Comparison of ENCODE assay signal across 17 mouse cellular contexts in the genomic region with DNA sequence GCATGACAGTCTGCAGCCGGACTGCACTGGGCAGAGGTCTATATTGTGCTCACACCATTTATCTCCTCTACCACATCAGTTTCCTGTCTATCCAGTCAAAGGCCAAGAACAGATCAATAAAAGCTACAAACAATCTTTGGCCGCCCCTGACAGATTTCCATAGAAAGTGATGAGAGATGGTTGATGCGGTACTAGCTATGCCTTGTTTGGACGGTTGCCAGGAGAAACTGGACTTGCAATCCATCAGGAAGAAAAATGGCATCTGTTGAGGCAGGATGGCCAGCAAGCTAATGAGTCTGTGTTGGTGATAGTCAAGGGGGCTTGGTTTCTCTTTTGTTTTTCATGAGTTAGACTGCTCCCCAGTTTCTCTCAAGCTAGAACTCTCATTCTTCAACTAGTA. TPM values are rescaled to one million over a fixed set of nuclear protein-coding genes. Genes with fewer than 3 reads are reported as not detected.
DNase-seq lines count a peak whose midpoint lies in the region; ATAC-seq lines count a peak whose summit lies in the region.
"Had no signal": no experiment of that assay in that cellular context is flagged by ENCODE, and none has a peak within 500 bp of the region (broad histone marks: within the 10 kb centered on the region; RNA-seq: fewer than 3 reads in every experiment).

No protein-coding gene starts in this region.

- no peak overlapping the region for H3K9ac ChIP-seq in hindbrain, embryonic 11.5 days (ENCODE audit: low read depth, low read length)
- H3K9ac ChIP-seq in neural tube, embryonic 15.5 days (replicated peaks) = no peak overlapping the region
- H3K9ac ChIP-seq: intestine, embryonic 15.5 days; kidney, embryonic 15.5 days; limb, embryonic 12.5 days; liver, embryonic 14.5 days had no signal

- peak; percentile 20 for DNase-seq in hindbrain, embryonic 11.5 days (ENCODE audit: low spot score)
- no peak for DNase-seq in hindbrain, embryonic 10.5 days (ENCODE audit: low spot score)
- peak; percentile 16 for DNase-seq in neural tube, embryonic 10.5 days (ENCODE audit: extremely low spot score, low spot score)
- DNase-seq in embryo, embryonic 11.5 days (ENCODE audit: low read depth, low spot score) = peak; percentile 19
- no peak for DNase-seq in frontal cortex, postnatal 14 days (ENCODE audit: low spot score in 2 of 2)
- DNase-seq: gastrocnemius, postnatal 25 days; heart, postnatal 10 days; lung, postnatal 10 days; right cerebral cortex, adult 18-20 months; thymus, adult 18-20 months had no signal

- no peak; the same call in 1 of the 2 replicates for ATAC-seq in hindbrain, embryonic 11.5 days (ENCODE audit: low FRiP score)
- no peak; the same call in 1 of the 2 replicates for ATAC-seq in neural tube, embryonic 15.5 days (ENCODE audit: low FRiP score)
- no peak for ATAC-seq in activated CD4-positive, CD25-positive, alpha-beta regulatory T cell, adult 4 months
- ATAC-seq: intestine, embryonic 15.5 days had no signal

- H3K27me3 ChIP-seq in hindbrain, embryonic 11.5 days (ENCODE audit: control insufficient read depth, insufficient read depth, low read length) = no peaks in the 10 kb centered on the region
- no peaks in the 10 kb centered on the region for H3K27me3 ChIP-seq in hindbrain, embryonic 10.5 days (ENCODE audit: insufficient read depth, poor library complexity, severe bottlenecking)
- no peaks in the 10 kb centered on the region for H3K27me3 ChIP-seq in neural tube, embryonic 15.5 days (replicated peaks)
- H3K27me3 ChIP-seq: intestine, embryonic 15.5 days; kidney, embryonic 15.5 days; limb, embryonic 12.5 days had no signal

- H3K4me1 ChIP-seq in hindbrain, embryonic 11.5 days (replicated peaks; ENCODE audit: control insufficient read depth, insufficient read depth, low read length) = no peaks in the 10 kb centered on the region
- peaks cover 18% of the 10 kb centered on the region for H3K4me1 ChIP-seq in hindbrain, embryonic 10.5 days (replicated peaks)
- H3K4me1 ChIP-seq in neural tube, embryonic 15.5 days = 0 out of 2 replicates have a peak, but pooled peaks cover 3% of the 10 kb centered on the region

- H3K9me3 ChIP-seq in hindbrain, embryonic 11.5 days (ENCODE audit: control insufficient read depth, low read length) = no peaks in the 10 kb centered on the region
- H3K9me3 ChIP-seq in hindbrain, embryonic 10.5 days = no peaks in the 10 kb centered on the region
- H3K9me3 ChIP-seq in neural tube, embryonic 15.5 days (replicated peaks) = no peaks in the 10 kb centered on the region
- H3K9me3 ChIP-seq: heart, embryonic 10.5 days; intestine, embryonic 15.5 days; kidney, embryonic 15.5 days; limb, embryonic 12.5 days had no signal

- H3K4me2 ChIP-seq in hindbrain, embryonic 11.5 days (replicated peaks; ENCODE audit: low read depth, low read length) = no peak overlapping the region
- no peak overlapping the region for H3K4me2 ChIP-seq in neural tube, embryonic 15.5 days
- H3K4me2 ChIP-seq: intestine, embryonic 15.5 days; kidney, embryonic 15.5 days; limb, embryonic 12.5 days had no signal

- H3K4me3 ChIP-seq in hindbrain, embryonic 11.5 days (ENCODE audit: low read depth, low read length) = no peak overlapping the region
- no peak overlapping the region for H3K4me3 ChIP-seq in hindbrain, embryonic 10.5 days
- H3K4me3 ChIP-seq in neural tube, embryonic 15.5 days (replicated peaks) = no peak overlapping the region
- H3K4me3 ChIP-seq: heart, embryonic 10.5 days; intestine, embryonic 15.5 days; kidney, embryonic 15.5 days; limb, embryonic 12.5 days had no signal

- WGBS in hindbrain, embryonic 11.5 days = 56% methylated on average over 4 of the region's 4 CpGs
- WGBS in hindbrain, embryonic 10.5 days = 70% methylated on average over 4 of the region's 4 CpGs
- 50% methylated on average over 4 of the region's 4 CpGs for WGBS in neural tube, embryonic 15.5 days

- H3K36me3 ChIP-seq in hindbrain, embryonic 11.5 days (ENCODE audit: control insufficient read depth, insufficient read depth, low read length) = no peaks in the 10 kb centered on the region
- H3K36me3 ChIP-seq in hindbrain, embryonic 10.5 days = no peaks in the 10 kb centered on the region
- H3K36me3 ChIP-seq in neural tube, embryonic 15.5 days = no peaks in the 10 kb centered on the region
- H3K36me3 ChIP-seq: heart, embryonic 10.5 days; intestine, embryonic 15.5 days; kidney, embryonic 15.5 days; limb, embryonic 12.5 days had no signal

- no peak overlapping the region for H3K27ac ChIP-seq in hindbrain, embryonic 11.5 days (ENCODE audit: low read depth, low read length)
- no peak overlapping the region for H3K27ac ChIP-seq in hindbrain, embryonic 10.5 days
- H3K27ac ChIP-seq in neural tube, embryonic 15.5 days (replicated peaks) = no peak overlapping the region
- H3K27ac ChIP-seq: heart, embryonic 10.5 days; intestine, embryonic 15.5 days; kidney, embryonic 15.5 days; limb, embryonic 12.5 days; liver, embryonic 14.5 days had no signal

RNA-seq across cellular contexts. Expression of a gene that starts 51.3 kb away (rescaled TPM):
- 14.3 and 18.5 TPM in 2 replicates for polyA plus RNA-seq in hindbrain, embryonic 11.5 days (2014; fragmentation: Nextera tagmentation; extraction: Ambion mirVana)
- polyA plus RNA-seq in hindbrain, embryonic 10.5 days (2016; fragmentation: Nextera tagmentation; extraction: Ambion mirVana) = 9.6 and 14.5 TPM in 2 replicates
- 49.6 and 62.3 TPM in 2 replicates for polyA plus RNA-seq in neural tube, embryonic 15.5 days (2015; fragmentation: Nextera tagmentation; extraction: Ambion mirVana)
- under 1 TPM in 1 of 2 experiments, not detected in 1; 0.22 TPM for polyA plus RNA-seq in activated CD4-positive, CD25-positive, alpha-beta regulatory T cell, adult 4 months (2017; shearing (Covaris generic))

Comparison
In these comparisons a context has a peak if more than half of its experiments do, and no peak if none do; other contexts are left out.
1. DNase-seq: peak in hindbrain, embryonic 11.5 days (single experiment), neural tube, embryonic 10.5 days (single experiment) and embryo, embryonic 11.5 days (single experiment); none in hindbrain, embryonic 10.5 days (single experiment) and frontal cortex, postnatal 14 days (0 of 2).